Mouse (Mus musculus) bone marrow macrophage, adult 2 months (primary cell): ENCODE measurements at regions not wholly inside any gene's neighbourhood (a gene's known extent, or its start where the extent isn't known, plus 50 kb on each side); places are given as distances from the start of the nearest gene placed in this dataset.

Source experiments
- CTCF ChIP-seq: IDR thresholded peaks from 2 replicates; pipeline ENCODE4 v1.5.1; 2012; ENCODE audit warnings: low read depth, mild to moderate bottlenecking, low read length, moderate library complexity
- POLR2A ChIP-seq: IDR thresholded peaks from 2 replicates; pipeline ENCODE4 v1.6.1; 2012; ENCODE audit warnings: mild to moderate bottlenecking, low read depth, low read length, borderline replicate concordance

DNA sequence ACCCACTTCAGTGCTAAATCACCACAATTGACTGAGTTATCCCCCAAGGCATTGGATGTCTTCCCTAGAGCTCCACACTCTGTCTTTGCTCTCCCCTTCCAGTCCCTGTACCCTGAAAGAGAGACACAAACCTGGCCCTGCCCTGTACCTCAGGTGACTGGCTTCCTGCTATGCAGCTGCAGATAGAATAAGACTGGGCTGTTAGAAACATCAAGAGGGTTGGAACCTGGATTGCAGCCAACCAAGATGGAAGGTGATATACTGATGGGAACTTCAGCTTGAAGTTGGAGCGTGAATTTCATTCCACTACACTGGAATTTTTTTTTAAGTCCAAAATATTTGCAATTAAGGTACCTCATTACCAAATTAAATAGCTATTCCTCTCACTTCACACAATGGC is 379.0 kb upstream of the Mgmt start:
- TF ChIP-seq POLR2A (no peak), CTCF (no peak)
